Mouse (Mus musculus) olfactory bulb, adult 2 months (tissue): Measurements from ENCODE around the gene Egfem1.

Experiments
- CTCF ChIP-seq: fragments of 200-500 bp; IDR thresholded peaks from 2 replicates; pipeline ENCODE4 v1.5.1; 2012; ENCODE audit warnings: low read depth, mild to moderate bottlenecking, low read length, moderate library complexity; ENCODE audit not compliant: insufficient read depth
- POLR2A ChIP-seq: fragments of 200-500 bp; IDR thresholded peaks from 2 replicates; pipeline ENCODE4 v1.6.1; 2012; ENCODE audit warnings: mild to moderate bottlenecking, low read depth, low read length, moderate library complexity; ENCODE audit not compliant: insufficient read depth

GRCm38 (mm10) chr3:29202536-29202935 is 120.7 kb downstream of the Egfem1 start:
- TF ChIP-seq CTCF (no peak), POLR2A (no peak)
